Mouse (Mus musculus) limb, embryonic 14.5 days (tissue): ENCODE data around the gene Gm8369. TPM values are rescaled to one million over a fixed set of nuclear protein-coding genes. Genes with fewer than 3 reads are reported as not detected.
"Not testable (repeated sequence)": the region's sequence is repeated elsewhere in the genome, so short reads cannot be mapped to it uniquely, and the experiment has no call there.

Experiments
- ATAC-seq: fragments of 200-750 bp; cut with Nextera tagmentation; 2 replicates; pipeline ENCODE4 v1.8.0; 2017; ENCODE audit warnings: low read depth, moderate number of reproducible peaks, moderate TSS enrichment; ENCODE audit not compliant: low FRiP score
- DNase-seq: peaks from one replicate; pipeline ENCODE4 v3.0.0-alpha.2; 2015; ENCODE audit warnings: low spot score
- H3K27ac ChIP-seq: fragments of 300-500 bp; sonication (generic); replicated peaks from 2 replicates; pipeline ENCODE4 v1.5.1; 2014; ENCODE audit warnings: low read depth, mild to moderate bottlenecking, low read length, moderate library complexity, mixed read lengths
- H3K27me3 ChIP-seq: fragments of 300-500 bp; sonication (generic); 2 replicates; pipeline ENCODE4 v1.6.1; 2014; ENCODE audit warnings: low read length, mixed read lengths; ENCODE audit not compliant: control insufficient read depth, insufficient read depth
- H3K36me3 ChIP-seq: fragments of 300-500 bp; sonication (generic); 2 replicates; pipeline ENCODE4 v1.6.1; 2014; ENCODE audit warnings: mild to moderate bottlenecking, low read length, moderate library complexity, mixed read lengths; ENCODE audit not compliant: control insufficient read depth, insufficient read depth
- H3K4me1 ChIP-seq: fragments of 300-500 bp; sonication (generic); 2 replicates; pipeline ENCODE4 v1.6.1; 2014; ENCODE audit warnings: antibody characterized with exemption, low read length, mixed read lengths; ENCODE audit not compliant: control insufficient read depth, insufficient read depth
- H3K4me2 ChIP-seq: fragments of 300-500 bp; sonication (generic); replicated peaks from 2 replicates; pipeline ENCODE4 v1.6.1; 2014; ENCODE audit warnings: low read depth, mild to moderate bottlenecking, low read length, moderate library complexity; ENCODE audit not compliant: severe bottlenecking
- H3K4me3 ChIP-seq: fragments of 300-500 bp; sonication (generic); replicated peaks from 2 replicates; pipeline ENCODE4 v1.5.1; 2014; ENCODE audit warnings: low read length
- H3K9ac ChIP-seq: fragments of 300-500 bp; sonication (generic); 2 replicates; pipeline ENCODE4 v1.6.1; 2014; ENCODE audit warnings: mild to moderate bottlenecking, low read depth, low read length, moderate library complexity; ENCODE audit not compliant: severe bottlenecking
- H3K9me3 ChIP-seq: fragments of 300-500 bp; sonication (generic); 2 replicates; pipeline ENCODE4 v1.6.1; 2016; ENCODE audit warnings: low read length; ENCODE audit not compliant: control insufficient read depth
- POLR2A ChIP-seq: fragments of 200-500 bp; IDR thresholded peaks from 2 replicates; pipeline ENCODE4 v1.8.0; 2012; ENCODE audit warnings: inconsistent platforms, mild to moderate bottlenecking, moderate library complexity, borderline replicate concordance; ENCODE audit not compliant: insufficient read depth, insufficient read length; ENCODE audit errors: extremely low read depth
- WGBS: fragments of 180-500 bp; shearing (Covaris S2); extraction: QIAGEN DNeasy Blood & Tissue Kit; methylation state at CpG from one replicate; pipeline ENCODE4 v1.1.7; 2014; 5-methylcytosine and 5-hydroxymethylcytosine counted together
- polyA plus RNA-seq, 2 experiments: library from polyadenylated mRNA; depleted of rRNA in 1 of 2; stranded (reverse) in 1 of 2; unstranded in 1 of 2; fragments of >200 nt; fragmentation: Nextera tagmentation in 1 of 2; extraction: Ambion mirVana in 1 of 2; gene quantifications; 2 replicates each; pipeline versions ENCODE4 v1.2.1 to v1.2.3; 2012 to 2014

Gm8369 gene
- polyA plus RNA-seq (2012; rRNA removed) (0.11 and 0.33 TPM in 2 replicates), polyA plus RNA-seq (2014; fragmentation: Nextera tagmentation; extraction: Ambion mirVana) (not detected in 2 replicates)

DNA sequence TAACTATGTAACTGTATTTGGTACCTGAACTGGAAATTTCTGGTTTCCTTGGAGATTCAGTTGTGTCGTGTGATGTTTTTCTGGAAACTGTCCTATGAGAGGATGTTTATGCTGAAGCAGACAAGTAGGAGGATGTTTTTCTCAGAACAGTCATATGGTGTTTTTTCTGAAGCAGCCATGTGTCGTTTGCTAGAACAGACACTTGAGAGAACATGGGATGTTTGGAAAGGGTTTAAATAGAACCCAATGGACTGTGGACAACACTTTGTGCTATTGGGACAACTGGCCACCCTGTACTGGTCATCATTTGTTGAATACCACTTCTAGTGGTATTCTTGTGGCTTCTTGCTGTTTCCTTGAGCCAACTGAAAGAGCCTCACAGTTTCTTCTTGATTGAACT lies at the start of gene Gm8369:
Gene Gm8369 (plus strand): TSS at position 193 of the 400 bp plus-strand sequence.
- Histone ChIP-seq H3K4me1 (no peaks in the 10 kb centered on the region), H3K4me3 (no peak within 1 kb of the TSS), H3K36me3 (no peaks in the 10 kb centered on the region), H3K4me2 (no peak within 1 kb of the TSS), H3K27me3 (no peaks in the 10 kb centered on the region), H3K9ac (no peak within 1 kb of the TSS), H3K27ac (no peak within 1 kb of the TSS), H3K9me3 (no peaks in the 10 kb centered on the region)
- WGBS = 81% methylated on average over 2 of the region's 2 CpGs
- ATAC-seq (no peak), DNase-seq (no peak)
- TF ChIP-seq POLR2A = no peak

DNA sequence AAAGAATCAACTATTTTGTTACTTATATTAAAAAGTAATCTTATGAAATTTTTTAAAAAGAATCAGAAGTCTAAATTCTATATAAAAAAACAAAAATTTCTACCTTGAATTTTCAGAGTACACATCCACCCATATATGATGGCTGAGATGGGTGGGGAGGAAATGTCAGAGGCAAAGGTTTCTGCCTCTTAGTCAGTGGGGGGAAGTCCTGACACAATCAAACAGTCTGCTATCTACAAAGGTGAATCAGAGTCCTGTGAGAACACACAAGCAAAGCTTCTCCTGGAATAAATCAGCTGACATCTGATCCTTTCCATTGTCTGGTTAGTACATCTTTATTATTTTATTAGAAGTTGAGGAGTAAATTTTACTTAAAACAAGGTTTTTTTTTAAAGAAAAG lies 42.4 kb upstream of the Gm8369 start, which contains the start of gene Ms4a4b:
Gene Ms4a4b (plus strand): TSS at position 216 of the 400 bp plus-strand sequence.
- TF ChIP-seq POLR2A = no peak
- ATAC-seq (no peak), DNase-seq (no peak)
- Histone ChIP-seq H3K36me3 (no peaks in the 10 kb centered on the region), H3K9me3 (no peaks in the 10 kb centered on the region), H3K27me3 (no peaks in the 10 kb centered on the region), H3K27ac (no peak within 1 kb of the TSS), H3K4me1 (no peaks in the 10 kb centered on the region), H3K4me2 (no peak within 1 kb of the TSS), H3K4me3 (no peak within 1 kb of the TSS), H3K9ac (no peak within 1 kb of the TSS)

DNA sequence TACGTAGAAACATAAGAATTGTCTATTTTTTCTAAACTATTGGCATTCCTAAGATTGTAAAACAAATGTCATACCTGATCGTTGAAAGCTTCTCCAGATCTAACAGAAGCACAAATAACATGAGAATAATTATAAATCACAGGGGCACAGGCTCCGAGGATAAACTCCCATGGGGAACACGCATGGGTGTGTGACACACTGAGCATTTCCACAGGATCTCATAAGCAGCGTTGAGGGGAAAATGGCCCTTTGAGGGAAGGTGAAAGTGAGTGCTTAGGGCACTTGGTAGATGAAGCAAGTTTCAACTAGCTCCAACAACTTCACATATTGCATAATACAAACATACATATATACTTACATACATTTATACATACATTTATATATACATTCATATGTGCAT lies 41.8 kb upstream of the Gm8369 start:
- no peak for ATAC-seq
- no peak overlapping the region for H3K9ac ChIP-seq
- H3K36me3 ChIP-seq = no peaks in the 10 kb centered on the region
- no peak overlapping the region for H3K4me2 ChIP-seq
- no peaks in the 10 kb centered on the region for H3K9me3 ChIP-seq
- no peak overlapping the region for H3K27ac ChIP-seq
- DNase-seq = no peak
- no peak for TF ChIP-seq POLR2A
- no peak overlapping the region for H3K4me3 ChIP-seq
- H3K4me1 ChIP-seq = no peaks in the 10 kb centered on the region
- no peaks in the 10 kb centered on the region for H3K27me3 ChIP-seq
- WGBS = 79% methylated on average over 5 of the region's 5 CpGs

DNA sequence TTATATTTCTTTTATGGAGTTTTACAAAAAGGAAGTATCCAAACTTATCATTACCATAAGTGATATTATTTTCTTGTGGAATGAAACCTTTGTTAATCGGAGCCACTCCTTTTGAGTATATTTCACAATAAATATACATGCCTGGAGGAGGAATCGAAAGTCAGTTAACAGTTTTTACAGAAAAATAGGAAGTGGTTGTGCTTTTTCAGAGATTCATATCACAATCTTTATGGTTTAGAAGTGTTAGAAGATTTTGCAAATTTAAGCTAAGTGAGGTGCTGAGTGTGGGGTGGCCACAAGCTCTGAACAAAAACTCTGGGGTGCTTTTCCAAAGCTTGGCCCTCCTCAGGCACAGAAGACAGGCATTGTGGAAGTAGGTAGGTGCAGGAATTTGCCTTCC lies 38.5 kb upstream of the Gm8369 start:
- Histone ChIP-seq H3K4me3 (no peak overlapping the region), H3K4me2 (no peak overlapping the region), H3K9ac (no peak overlapping the region), H3K27me3 (no peaks in the 10 kb centered on the region), H3K27ac (no peak overlapping the region), H3K36me3 (no peaks in the 10 kb centered on the region), H3K4me1 (no peaks in the 10 kb centered on the region), H3K9me3 (no peaks in the 10 kb centered on the region)
- DNase-seq = no peak
- ATAC-seq = no peak
- TF ChIP-seq POLR2A = no peak
- 89% methylated on average over 2 of the region's 2 CpGs for WGBS

DNA sequence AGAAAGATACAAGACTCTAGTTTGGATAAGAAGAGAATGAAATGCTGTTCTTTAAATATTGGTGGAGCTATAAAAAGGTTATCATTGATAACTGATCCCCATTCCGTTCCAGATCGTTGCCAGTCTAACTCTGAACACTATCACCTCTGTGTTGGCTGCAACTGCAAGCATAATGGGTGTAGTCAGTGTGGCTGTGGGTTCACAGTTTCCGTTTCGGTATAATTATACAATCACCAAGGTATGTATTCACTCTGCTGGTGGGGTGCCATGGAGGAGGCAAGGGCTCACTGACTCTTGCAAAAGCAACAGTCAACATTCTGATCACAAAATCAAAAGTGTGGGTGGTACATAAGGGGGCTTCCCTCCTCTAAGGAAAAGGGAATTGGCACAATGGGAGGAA lies 26.7 kb upstream of the Gm8369 start:
- not testable (repeated sequence) for ATAC-seq, H3K4me2 ChIP-seq, H3K4me3 ChIP-seq, H3K9me3 ChIP-seq, H3K36me3 ChIP-seq, H3K4me1 ChIP-seq, DNase-seq, H3K27me3 ChIP-seq, H3K27ac ChIP-seq, H3K9ac ChIP-seq
- WGBS = 72% methylated on average over 2 of the region's 4 CpGs

DNA sequence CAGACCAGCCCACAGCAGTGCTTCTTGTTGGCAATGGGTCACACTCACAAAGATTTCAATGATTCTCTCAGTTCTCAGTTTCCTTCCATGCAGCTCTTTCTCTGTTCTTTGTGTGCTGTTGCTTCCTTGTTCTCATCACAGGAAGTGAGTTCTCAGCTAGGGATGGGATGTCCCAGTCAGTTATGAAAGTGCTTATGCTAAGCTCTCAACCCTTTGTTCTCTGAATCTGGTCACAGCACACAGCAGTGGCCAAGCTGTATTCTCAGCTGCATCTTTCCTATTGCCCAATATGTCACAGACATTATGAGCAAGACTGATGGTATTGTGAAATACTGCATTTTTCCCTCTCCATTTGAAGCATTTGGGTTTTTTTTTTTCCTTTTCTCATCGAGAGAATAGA lies 20.9 kb upstream of the Gm8369 start:
- not testable (repeated sequence) for H3K4me1 ChIP-seq, H3K9me3 ChIP-seq, H3K27me3 ChIP-seq, DNase-seq, H3K36me3 ChIP-seq, ATAC-seq, H3K4me3 ChIP-seq, H3K4me2 ChIP-seq, H3K27ac ChIP-seq, H3K9ac ChIP-seq
- 48% methylated on average over 1 of the region's 1 CpGs for WGBS
